Mouse (Mus musculus) cerebellum, postnatal 14 days (tissue): ENCODE results near the gene Tnik.

ENCODE experiments used
- DNase-seq, 2 experiments: peaks; one replicate each; pipeline ENCODE4 v3.0.0; 2021; ENCODE audit warnings: mixed read lengths in 2 of 2

Tnik gene

GRCm38 (mm10) chr3:28263002-28263947, at the start of gene Tnik:
TSS of gene Tnik (plus strand) at chr3:28263214.
- peak; percentile 90 to 91 for DNase-seq

- no peak for DNase-seq
Measured at GRCm38 (mm10) chr3:28214886-28215311, 48.1 kb upstream of the Tnik start.

- no peak for DNase-seq
Measured at GRCm38 (mm10) chr3:28217001-28217400, 46.0 kb upstream of the Tnik start.

- peak; percentile 22 to 31 for DNase-seq
Measured at GRCm38 (mm10) chr3:28219533-28219932, 43.5 kb upstream of the Tnik start.

GRCm38 (mm10) chr3:28219964-28220363, 43.0 kb upstream of the Tnik start:
- DNase-seq = peak; percentile 33 to 50

- DNase-seq = peak in 1 of 2 experiments; percentile 10
Measured at GRCm38 (mm10) chr3:28224437-28225356, 38.3 kb upstream of the Tnik start.

GRCm38 (mm10) chr3:28225357-28225905, 37.6 kb upstream of the Tnik start:
- peak; percentile 53 to 66 for DNase-seq

GRCm38 (mm10) chr3:28226181-28226580, 36.8 kb upstream of the Tnik start:
- peak in 1 of 2 experiments; percentile 13 for DNase-seq

- no peak for DNase-seq
Measured at GRCm38 (mm10) chr3:28228930-28229329, 34.1 kb upstream of the Tnik start.

- DNase-seq = peak in 1 of 2 experiments; percentile 24
Measured at GRCm38 (mm10) chr3:28229503-28229902, 33.5 kb upstream of the Tnik start.

GRCm38 (mm10) chr3:28232885-28233284, 30.1 kb upstream of the Tnik start:
- DNase-seq = no peak

- DNase-seq = no peak
Measured at GRCm38 (mm10) chr3:28234179-28234578, 28.8 kb upstream of the Tnik start.

- no peak for DNase-seq
Measured at GRCm38 (mm10) chr3:28236689-28237088, 26.3 kb upstream of the Tnik start.

- no peak for DNase-seq
Measured at GRCm38 (mm10) chr3:28238136-28238535, 24.9 kb upstream of the Tnik start.

GRCm38 (mm10) chr3:28242561-28242960, 20.5 kb upstream of the Tnik start:
- DNase-seq = no peak

GRCm38 (mm10) chr3:28244244-28244890, 18.6 kb upstream of the Tnik start:
- DNase-seq = no peak

- no peak for DNase-seq
Measured at GRCm38 (mm10) chr3:28248255-28248957, 14.6 kb upstream of the Tnik start.

- DNase-seq = no peak
Measured at GRCm38 (mm10) chr3:28255711-28256110, 7.3 kb upstream of the Tnik start.

GRCm38 (mm10) chr3:28262371-28263001, 528 bp upstream of the Tnik start:
- peak; percentile 71 to 81 for DNase-seq

GRCm38 (mm10) chr3:28263948-28264840, 1.2 kb downstream of the Tnik start:
- DNase-seq = peak; percentile 74 to 79
